Mouse (Mus musculus): ENCODE measurements around the gene Tnni3k. TPM values are rescaled to one million over a fixed set of nuclear protein-coding genes. Genes with fewer than 3 reads are reported as not detected.

Gene Tnni3k
- total and polyA plus RNA-seq, 3 experiments, result 0.07 TPM; not detected in 2

DNA sequence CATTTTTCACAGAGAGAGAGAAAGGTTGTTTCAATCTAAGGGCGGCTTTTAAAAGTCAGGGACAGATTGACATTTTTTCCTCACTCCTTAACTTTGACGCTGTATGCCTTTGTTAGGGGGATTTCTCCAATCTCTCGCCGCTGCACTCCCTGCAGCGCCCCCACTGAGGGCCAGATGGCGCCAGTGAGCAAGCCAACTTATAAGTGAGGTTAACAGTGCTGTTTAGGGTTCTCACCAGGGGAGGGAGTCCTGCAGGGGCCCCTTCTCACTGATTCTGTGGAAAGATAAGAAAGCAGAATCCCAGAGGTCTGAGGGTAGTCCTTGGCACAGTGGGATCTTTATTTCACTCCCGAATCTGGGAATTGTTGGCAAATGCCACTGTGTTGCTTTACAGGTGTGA lies 237.5 kb downstream of the Tnni3k start:
- H3K36me3 ChIP-seq (replicated peaks in 1 of 2; ENCODE audit: control insufficient read depth in 1 of 2, insufficient read depth in 1 of 2, low read length in 1 of 2), result no peaks in the 10 kb centered on the region
- no peak overlapping the region for H3K9ac ChIP-seq (ENCODE audit: insufficient read depth, low read depth)
- no peak overlapping the region for H3K4me2 ChIP-seq (ENCODE audit: insufficient read depth, low read depth, poor library complexity, severe bottlenecking)
- in situ Hi-C loops (cut with MboI; ENCODE audit: low pct_ligation_motif_present, low pct_unique_long_range_greater_than_20kb, low sequenced_read_pairs), result no loop called here
- no peak overlapping the region for H3K27ac ChIP-seq (ENCODE audit: insufficient read depth, low read depth)
- no peak overlapping the region for H3K4me3 ChIP-seq (replicated peaks in 1 of 3; ENCODE audit: low read depth in 2 of 3, low read length in 2 of 3, poor library complexity in 1 of 3)
- no peak for TF ChIP-seq TBP (conservative IDR thresholded peaks at IDR 0.05; ENCODE audit: low read depth, low read length)
- no peak for TF ChIP-seq POLR2A (IDR thresholded peaks at IDR 0.05; ENCODE audit: low read depth, low read length)
- no peak for TF ChIP-seq MAX (IDR thresholded peaks at IDR 0.05; ENCODE audit: low read length)
- no peak for TF ChIP-seq POLR2AphosphoS2 (IDR thresholded peaks at IDR 0.05; ENCODE audit: low read depth, low read length)
- no peak for TF ChIP-seq CHD2 (IDR thresholded peaks at IDR 0.05; ENCODE audit: low read length)
- TF ChIP-seq SIN3A (IDR thresholded peaks at IDR 0.05; ENCODE audit: low read length), result no peak
- no peak for TF ChIP-seq IRF4 (IDR thresholded peaks at IDR 0.05; ENCODE audit: low read depth, low read length)
- no peak for TF ChIP-seq RCOR1 (conservative IDR thresholded peaks at IDR 0.05; ENCODE audit: low read depth, low read length)
- TF ChIP-seq MAZ (IDR thresholded peaks at IDR 0.05; ENCODE audit: low read depth, low read length), result 0 out of 2 replicates have a peak, but pooled peaks have one; percentile 35
- TF ChIP-seq CHD1 (IDR thresholded peaks at IDR 0.05; ENCODE audit: low read depth, low read length), result no peak
- peak; percentile 73; the same call in 1 of the 2 replicates for TF ChIP-seq NELFE (IDR thresholded peaks at IDR 0.05; ENCODE audit: low read depth, low read length)
- TF ChIP-seq HCFC1 (IDR thresholded peaks at IDR 0.05; ENCODE audit: low read depth, low read length), result no peak
- peak; percentile 81 for TF ChIP-seq RAD21 (IDR thresholded peaks at IDR 0.05; ENCODE audit: low read depth, low read length)
- TF ChIP-seq USF2 (conservative IDR thresholded peaks at IDR 0.05; ENCODE audit: low read depth, low read length), result no peak
- no peak for TF ChIP-seq MXI1 (IDR thresholded peaks at IDR 0.05; ENCODE audit: low read depth, low read length)
- peak; percentile 84 for TF ChIP-seq ZC3H11A (IDR thresholded peaks at IDR 0.05; ENCODE audit: low read depth, low read length)
- TF ChIP-seq TCF12 (IDR thresholded peaks at IDR 0.05; ENCODE audit: low read depth, low read length), result 0 out of 2 replicates have a peak, but pooled peaks have one; percentile 21
- TF ChIP-seq EP300 (IDR thresholded peaks at IDR 0.05; ENCODE audit: low read length), result no peak
- no peak for TF ChIP-seq NRF1 (IDR thresholded peaks at IDR 0.05; ENCODE audit: low read depth, low read length)
- no peak for TF ChIP-seq ZMIZ1 (IDR thresholded peaks at IDR 0.05; ENCODE audit: low read depth, low read length)
- no peak for TF ChIP-seq ELF1 (IDR thresholded peaks at IDR 0.05; ENCODE audit: low read depth, low read length)
- TF ChIP-seq MEF2A (IDR thresholded peaks at IDR 0.05; ENCODE audit: borderline replicate concordance, low read depth, low read length), result no peak
- TF ChIP-seq ZNF384 (IDR thresholded peaks at IDR 0.05; ENCODE audit: low read depth, low read length), result no peak
- TF ChIP-seq CTCF (conservative IDR thresholded peaks at IDR 0.05 in 1 of 2, IDR thresholded peaks at IDR 0.05 in 1 of 2; ENCODE audit: low read depth in 2 of 2, low read length in 2 of 2), result peak; percentile 98 to 99
- no peak for TF ChIP-seq MYC (IDR thresholded peaks at IDR 0.05; ENCODE audit: low read depth, low read length)
- no peak for TF ChIP-seq ZKSCAN1 (IDR thresholded peaks at IDR 0.05; ENCODE audit: borderline replicate concordance, low read depth, low read length)
- TF ChIP-seq UBTF (IDR thresholded peaks at IDR 0.05; ENCODE audit: low read depth, low read length), result no peak
- peak; percentile 98 for TF ChIP-seq SMC3 (IDR thresholded peaks at IDR 0.05; ENCODE audit: low read depth, low read length)
- no peak for TF ChIP-seq E2F4 (IDR thresholded peaks at IDR 0.05; ENCODE audit: insufficient replicate concordance, low read depth, low read length)
- TF ChIP-seq USF1 (IDR thresholded peaks at IDR 0.05; ENCODE audit: low read depth, low read length), result no peak
- H3K9me3 ChIP-seq (replicated peaks; ENCODE audit: low read length), result no peaks in the 10 kb centered on the region
- H3K79me2 ChIP-seq (replicated peaks; ENCODE audit: control insufficient read depth, extremely low read depth, insufficient read depth, poor library complexity, severe bottlenecking), result no peaks in the 10 kb centered on the region
- dilution Hi-C loops (cut with MboI; ENCODE audit: extremely low pct_ligation_motif_present, extremely low pct_unique_long_range_greater_than_20kb, low sequenced_read_pairs), result no loop called here
- no peaks in the 10 kb centered on the region for H3K27me3 ChIP-seq (replicated peaks)
- DNase-seq (ENCODE audit: extremely low read depth), result peak; percentile 81
- peaks cover 0 to 6% of the 10 kb centered on the region in 2 experiments; a peak in 1 of 4 replicates for H3K4me1 ChIP-seq (ENCODE audit: control insufficient read depth in 1 of 2, insufficient read depth in 2 of 2)
